Mouse (Mus musculus): ENCODE data around the gene 6030452D12Rik. TPM values are rescaled to one million over a fixed set of nuclear protein-coding genes. Genes with fewer than 3 reads are reported as not detected.

6030452D12Rik gene
- not detected in 2 replicates for polyA plus RNA-seq (2011; ENCODE audit: insufficient read depth, insufficient read length, low replicate concordance, missing spikeins)

- Histone ChIP-seq H3K27ac (ENCODE audit: control insufficient read depth, insufficient read depth, low read depth, low read length, poor library complexity) (no peak within 1 kb of the TSS), H3K4me1 (ENCODE audit: control insufficient read depth, insufficient read depth, low read length) (no peaks in the 10 kb centered on the region), H3K4me3 (replicated peaks; ENCODE audit: control insufficient read depth, low read depth, low read length) (no peak within 1 kb of the TSS)
- WGBS: 24% methylated on average over 8 of the region's 8 CpGs
- TF ChIP-seq CTCF (IDR thresholded peaks at IDR 0.05; ENCODE audit: control insufficient read depth, insufficient read depth, low read length): no peak
- TF ChIP-seq POLR2A (IDR thresholded peaks at IDR 0.05; ENCODE audit: borderline replicate concordance, control insufficient read depth, low read depth, low read length): no peak
Measured at GRCm38 (mm10) chr8:106500018-106500685, at the start of gene 6030452D12Rik. Gene 6030452D12Rik, plus strand, starts transcription at chr8:106500522.

DNA sequence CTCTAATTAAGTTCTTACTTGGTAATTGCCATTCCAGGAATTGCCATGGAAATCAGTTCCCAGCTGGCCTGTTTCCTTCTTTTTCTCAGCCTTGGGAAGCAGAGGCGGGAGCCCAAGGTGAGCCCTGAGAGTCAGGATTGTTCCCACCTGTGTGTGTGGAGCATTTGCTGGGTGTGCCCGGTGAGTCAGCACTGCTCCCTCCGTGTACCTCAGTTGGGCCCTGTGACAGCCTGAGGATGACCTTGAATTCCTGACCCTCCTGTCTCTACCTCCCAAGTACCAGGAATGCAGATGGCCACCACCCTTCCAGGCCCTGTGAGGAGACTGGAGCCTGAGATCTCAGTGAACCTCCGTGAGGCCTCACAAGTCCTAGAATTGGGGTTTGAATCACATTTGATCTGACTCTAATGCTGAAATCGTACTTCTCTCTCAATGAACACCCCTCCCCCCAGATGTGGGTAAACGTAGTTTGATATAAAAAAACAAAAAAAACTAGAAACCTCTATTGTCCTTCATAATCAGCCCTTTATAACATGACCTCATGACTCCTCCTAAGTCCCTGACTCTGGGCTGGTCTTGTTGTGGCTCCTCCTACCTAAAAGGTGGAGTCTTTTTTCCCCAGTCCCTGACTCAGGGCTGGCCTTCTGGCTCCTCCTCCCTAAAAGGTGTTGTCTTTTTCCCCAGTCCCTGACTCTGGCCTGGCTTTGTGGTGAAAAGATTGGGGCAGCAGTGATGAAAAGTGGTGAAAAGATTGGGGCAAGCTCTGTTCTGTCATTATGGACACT is 48.8 kb upstream of the 6030452D12Rik start:
- Histone ChIP-seq H3K4me1 (ENCODE audit: control insufficient read depth, insufficient read depth, low read length) (no peaks in the 10 kb centered on the region), H3K4me3 (replicated peaks; ENCODE audit: control insufficient read depth, low read depth, low read length) (no peak overlapping the region), H3K27ac (ENCODE audit: control insufficient read depth, insufficient read depth, low read depth, low read length, poor library complexity) (no peak overlapping the region)
- WGBS: 75% methylated on average over 6 of the region's 6 CpGs
- TF ChIP-seq POLR2A (IDR thresholded peaks at IDR 0.05; ENCODE audit: borderline replicate concordance, control insufficient read depth, low read depth, low read length) (no peak), CTCF (IDR thresholded peaks at IDR 0.05; ENCODE audit: control insufficient read depth, insufficient read depth, low read length) (no peak)

GRCm38 (mm10) chr8:106452701-106453481 is 47.4 kb upstream of the 6030452D12Rik start:
- TF ChIP-seq POLR2A (IDR thresholded peaks at IDR 0.05; ENCODE audit: borderline replicate concordance, control insufficient read depth, low read depth, low read length): no peak
- 71% methylated on average over 12 of the region's 12 CpGs for WGBS
- Histone ChIP-seq H3K27ac (ENCODE audit: control insufficient read depth, insufficient read depth, low read depth, low read length, poor library complexity) (no peak overlapping the region), H3K4me3 (replicated peaks; ENCODE audit: control insufficient read depth, low read depth, low read length) (no peak overlapping the region), H3K4me1 (ENCODE audit: control insufficient read depth, insufficient read depth, low read length) (no peaks in the 10 kb centered on the region)

- Histone ChIP-seq H3K4me3 (replicated peaks; ENCODE audit: control insufficient read depth, low read depth, low read length) (no peak overlapping the region), H3K4me1 (ENCODE audit: control insufficient read depth, insufficient read depth, low read length) (no peaks in the 10 kb centered on the region), H3K27ac (ENCODE audit: control insufficient read depth, insufficient read depth, low read depth, low read length, poor library complexity) (no peak overlapping the region)
- WGBS: 74% methylated on average over 11 of the region's 11 CpGs
- no peak for TF ChIP-seq POLR2A (IDR thresholded peaks at IDR 0.05; ENCODE audit: borderline replicate concordance, control insufficient read depth, low read depth, low read length)
- TF ChIP-seq CTCF (IDR thresholded peaks at IDR 0.05; ENCODE audit: control insufficient read depth, insufficient read depth, low read length): no peak
Measured at GRCm38 (mm10) chr8:106454036-106454435, 46.3 kb upstream of the 6030452D12Rik start.

DNA sequence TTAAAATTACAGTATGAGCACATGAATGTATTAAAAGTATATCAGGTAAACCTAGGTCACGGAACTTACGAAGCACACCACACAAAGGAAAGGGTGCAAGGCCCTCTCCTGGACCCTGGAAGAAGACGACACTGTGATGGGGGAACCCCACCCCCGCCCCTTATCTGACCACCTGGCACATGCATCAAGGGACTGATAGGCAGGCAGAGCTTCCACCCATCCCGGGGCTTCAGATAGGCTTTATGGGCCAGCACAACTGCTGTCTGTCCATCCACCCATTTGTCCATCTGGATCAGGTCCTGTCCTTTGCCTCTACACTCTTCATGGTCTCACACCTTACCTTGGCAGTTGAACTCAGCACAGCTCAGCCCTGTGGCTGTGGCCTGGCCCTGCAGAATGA is 38.2 kb upstream of the 6030452D12Rik start:
- TF ChIP-seq POLR2A (IDR thresholded peaks at IDR 0.05; ENCODE audit: borderline replicate concordance, control insufficient read depth, low read depth, low read length): no peak
- TF ChIP-seq CTCF (IDR thresholded peaks at IDR 0.05; ENCODE audit: control insufficient read depth, insufficient read depth, low read length): no peak
- Histone ChIP-seq H3K4me3 (replicated peaks; ENCODE audit: control insufficient read depth, low read depth, low read length) (no peak overlapping the region), H3K27ac (ENCODE audit: control insufficient read depth, insufficient read depth, low read depth, low read length, poor library complexity) (no peak overlapping the region), H3K4me1 (ENCODE audit: control insufficient read depth, insufficient read depth, low read length) (no peaks in the 10 kb centered on the region)
- WGBS: 65% methylated on average over 5 of the region's 5 CpGs

DNA sequence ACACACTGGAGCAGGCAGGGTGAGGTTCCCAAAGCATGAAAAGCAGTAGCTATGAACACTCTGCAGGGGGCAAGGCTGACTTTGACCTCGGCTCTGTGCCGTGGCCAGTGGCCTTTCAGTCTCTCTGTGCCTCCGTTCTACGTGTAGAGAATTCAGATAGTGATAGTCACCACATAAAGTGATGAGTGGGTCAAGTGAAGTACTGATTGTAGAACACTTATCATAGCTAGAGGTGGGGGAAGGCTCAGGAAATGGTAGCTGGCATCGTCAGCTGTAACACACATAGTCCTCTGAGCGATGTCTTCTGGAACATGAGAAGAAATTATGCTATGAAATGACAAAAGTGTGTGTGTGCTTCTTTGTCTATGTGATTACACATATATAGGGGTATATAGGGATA is 36.5 kb upstream of the 6030452D12Rik start:
- no peak overlapping the region for H3K27ac ChIP-seq (ENCODE audit: control insufficient read depth, insufficient read depth, low read depth, low read length, poor library complexity)
- no peak overlapping the region for H3K4me3 ChIP-seq (replicated peaks; ENCODE audit: control insufficient read depth, low read depth, low read length)
- 87% methylated on average over 6 of the region's 6 CpGs for WGBS
- H3K4me1 ChIP-seq (ENCODE audit: control insufficient read depth, insufficient read depth, low read length): no peaks in the 10 kb centered on the region
- TF ChIP-seq POLR2A (IDR thresholded peaks at IDR 0.05; ENCODE audit: borderline replicate concordance, control insufficient read depth, low read depth, low read length): no peak
- no peak for TF ChIP-seq CTCF (IDR thresholded peaks at IDR 0.05; ENCODE audit: control insufficient read depth, insufficient read depth, low read length)

DNA sequence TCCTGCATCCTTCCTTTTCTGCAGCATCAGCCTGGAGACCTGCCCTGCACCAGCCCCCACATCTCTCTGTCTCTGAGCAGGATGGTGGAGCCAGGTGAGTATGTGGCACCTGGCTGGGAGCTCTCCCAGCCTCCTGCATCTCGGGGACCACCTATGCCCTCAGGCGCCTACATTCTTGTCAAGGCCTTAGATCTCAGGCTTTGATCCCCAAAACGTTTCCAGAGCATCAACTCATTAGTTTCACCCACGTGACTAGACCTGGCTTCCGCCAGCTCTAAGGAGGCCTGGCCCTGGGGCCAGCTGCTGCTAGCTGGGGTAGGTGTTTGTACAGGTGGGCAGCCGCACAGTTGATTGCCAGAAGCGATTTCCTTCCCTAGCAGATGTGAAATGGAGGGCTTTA is 30.8 kb upstream of the 6030452D12Rik start:
- TF ChIP-seq POLR2A (IDR thresholded peaks at IDR 0.05; ENCODE audit: borderline replicate concordance, control insufficient read depth, low read depth, low read length) (no peak), CTCF (IDR thresholded peaks at IDR 0.05; ENCODE audit: control insufficient read depth, insufficient read depth, low read length) (no peak)
- H3K4me3 ChIP-seq (replicated peaks; ENCODE audit: control insufficient read depth, low read depth, low read length): no peak overlapping the region
- 62% methylated on average over 7 of the region's 7 CpGs for WGBS
- H3K27ac ChIP-seq (ENCODE audit: control insufficient read depth, insufficient read depth, low read depth, low read length, poor library complexity): no peak overlapping the region
- H3K4me1 ChIP-seq (ENCODE audit: control insufficient read depth, insufficient read depth, low read length): no peaks in the 10 kb centered on the region

- TF ChIP-seq POLR2A (IDR thresholded peaks at IDR 0.05; ENCODE audit: borderline replicate concordance, control insufficient read depth, low read depth, low read length) (no peak), CTCF (IDR thresholded peaks at IDR 0.05; ENCODE audit: control insufficient read depth, insufficient read depth, low read length) (no peak)
- H3K4me3 ChIP-seq (replicated peaks; ENCODE audit: control insufficient read depth, low read depth, low read length): no peak overlapping the region
- H3K4me1 ChIP-seq (ENCODE audit: control insufficient read depth, insufficient read depth, low read length): no peaks in the 10 kb centered on the region
- 88% methylated on average over 5 of the region's 5 CpGs for WGBS
- H3K27ac ChIP-seq (ENCODE audit: control insufficient read depth, insufficient read depth, low read depth, low read length, poor library complexity): no peak overlapping the region
Measured at GRCm38 (mm10) chr8:106474001-106474400, 26.3 kb upstream of the 6030452D12Rik start.
